Mouse (Mus musculus) regulatory T cell (primary cell): ENCODE measurements at regions not wholly inside any gene's neighbourhood (a gene's known extent, or its start where the extent isn't known, plus 50 kb on each side); places are given as distances from the start of the nearest gene placed in this dataset.

Experiments used
- in situ Hi-C: fragments of 300-600 bp; cut with MboI, MseI; formaldehyde crosslinking; loops from one replicate; pipeline ENCODE4 v1.15.1; 2025; ENCODE audit warnings: high pct_unique_total_duplicates

- in situ Hi-C loops, result no loop called here
These were observed 198.6 kb upstream of the Gcfc2 start for GRCm38 (mm10) chr6:81724601-81725545.

- in situ Hi-C loops, result no loop called here
These were observed 191.8 kb upstream of the Gcfc2 start for GRCm38 (mm10) chr6:81731631-81732030.

GRCm38 (mm10) chr6:81733527-81733926 lies 189.9 kb upstream of the Gcfc2 start:
- in situ Hi-C loops, result no loop called here

- in situ Hi-C loops, result no loop called here
These were observed 185.0 kb upstream of the Gcfc2 start for GRCm38 (mm10) chr6:81738466-81738865.

GRCm38 (mm10) chr6:81749681-81750080 lies 173.8 kb upstream of the Gcfc2 start:
- in situ Hi-C loops, result no loop called here

GRCm38 (mm10) chr6:81751631-81752030 lies 171.8 kb upstream of the Gcfc2 start:
- in situ Hi-C loops, result no loop called here

- in situ Hi-C loops, result no loop called here
These were observed 167.2 kb upstream of the Gcfc2 start for GRCm38 (mm10) chr6:81756242-81756641.

- in situ Hi-C loops, result no loop called here
These were observed 164.6 kb upstream of the Gcfc2 start for GRCm38 (mm10) chr6:81758876-81759275.

GRCm38 (mm10) chr6:81760181-81760580 lies 163.3 kb upstream of the Gcfc2 start:
- in situ Hi-C loops, result no loop called here

GRCm38 (mm10) chr6:81765831-81766230 lies 157.6 kb upstream of the Gcfc2 start:
- in situ Hi-C loops, result no loop called here

- in situ Hi-C loops, result no loop called here
These were observed 156.7 kb upstream of the Gcfc2 start for GRCm38 (mm10) chr6:81766800-81767199.

- in situ Hi-C loops, result no loop called here
These were observed 154.6 kb upstream of the Gcfc2 start for GRCm38 (mm10) chr6:81768669-81769537.

GRCm38 (mm10) chr6:81770301-81770700 lies 153.2 kb upstream of the Gcfc2 start:
- in situ Hi-C loops, result no loop called here

GRCm38 (mm10) chr6:81771862-81772261 lies 151.6 kb upstream of the Gcfc2 start:
- in situ Hi-C loops, result no loop called here

- in situ Hi-C loops, result no loop called here
These were observed 141.3 kb upstream of the Gcfc2 start for GRCm38 (mm10) chr6:81782131-81782530.

- in situ Hi-C loops, result no loop called here
These were observed 140.5 kb upstream of the Gcfc2 start for GRCm38 (mm10) chr6:81782815-81783435.

- in situ Hi-C loops, result no loop called here
These were observed 128.2 kb upstream of the Gcfc2 start for GRCm38 (mm10) chr6:81795281-81795680.

- in situ Hi-C loops, result no loop called here
These were observed 122.6 kb upstream of the Gcfc2 start for GRCm38 (mm10) chr6:81800822-81801221.

- in situ Hi-C loops, result no loop called here
These were observed 121.7 kb upstream of the Gcfc2 start for GRCm38 (mm10) chr6:81801804-81802203.

GRCm38 (mm10) chr6:81805942-81806341 lies 117.5 kb upstream of the Gcfc2 start:
- in situ Hi-C loops, result no loop called here

GRCm38 (mm10) chr6:81808712-81809111 lies 114.8 kb upstream of the Gcfc2 start:
- in situ Hi-C loops, result no loop called here
